Mouse (Mus musculus): ENCODE results near the gene Crtc3. TPM values are rescaled to one million over a fixed set of nuclear protein-coding genes. Genes with fewer than 3 reads are reported as not detected.

Gene Crtc3
- polyA plus RNA-seq, 1 experiment from 2014 or later, result 11.2 TPM

DNA sequence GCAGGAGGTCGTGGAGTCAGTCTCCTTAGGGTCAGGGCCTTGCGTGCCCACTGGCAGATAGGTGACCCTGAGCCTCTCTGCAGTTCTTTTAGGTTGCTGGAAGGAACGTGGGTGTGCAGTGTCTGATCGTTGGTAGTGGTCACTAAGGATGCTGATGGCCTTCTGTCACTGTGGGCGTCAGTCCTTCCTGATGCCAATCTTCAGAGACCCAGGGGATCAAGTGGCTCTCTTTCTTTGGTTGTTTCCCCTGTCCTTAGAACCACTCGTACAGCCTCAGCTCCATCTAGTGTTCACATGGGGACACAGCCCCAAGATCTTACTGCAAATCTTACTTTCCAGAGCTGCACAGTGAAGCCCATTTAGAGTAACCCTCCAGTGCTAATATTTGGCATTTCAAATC lies 104.7 kb downstream of the Crtc3 start:
- peaks cover 31% of the 10 kb centered on the region for H3K4me1 ChIP-seq
- peaks cover 17% of the 10 kb centered on the region for H3K27me3 ChIP-seq (replicated peaks; ENCODE audit: low read depth, poor library complexity, severe bottlenecking)
- DNase-seq (ENCODE audit: low spot score), result peak; percentile 33
- no peak overlapping the region for H3K4me3 ChIP-seq
- H3K36me3 ChIP-seq (replicated peaks), result peaks cover 7% of the 10 kb centered on the region
- H3K27ac ChIP-seq (replicated peaks), result no peak overlapping the region
- 37% methylated on average over 6 of the region's 6 CpGs for WGBS
- no peaks in the 10 kb centered on the region for H3K9me3 ChIP-seq

DNA sequence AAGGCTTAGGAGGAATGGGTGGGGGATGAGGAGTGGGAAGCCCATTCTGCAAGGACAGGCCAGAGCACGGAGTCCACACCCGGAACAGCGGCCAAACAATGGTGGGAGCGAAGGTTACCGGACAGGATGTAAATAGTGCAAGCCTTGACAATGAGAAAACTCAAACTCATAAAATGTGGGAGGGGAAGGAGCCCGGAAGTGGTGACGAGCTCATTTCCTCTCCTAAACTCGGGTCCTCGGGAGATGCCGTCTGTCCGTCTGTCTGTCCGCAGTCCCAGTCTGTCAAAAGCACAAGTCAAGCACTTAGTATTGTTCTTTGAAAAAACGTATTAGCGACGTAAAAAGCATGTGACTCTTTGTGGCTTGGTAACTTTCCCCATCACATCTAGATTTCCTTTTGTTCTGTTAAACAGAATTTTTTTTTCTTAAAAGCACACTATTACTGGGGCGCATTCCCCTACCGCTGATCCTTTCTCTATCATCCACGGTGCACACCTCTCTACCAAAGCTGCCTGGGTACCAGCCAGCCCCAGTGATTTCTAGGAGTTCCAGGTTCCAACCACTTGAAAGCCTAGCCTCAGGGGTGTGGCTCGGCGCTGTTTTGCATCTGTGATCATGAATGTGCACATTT lies 105.7 kb downstream of the Crtc3 start:
- no peak overlapping the region for H3K4me3 ChIP-seq
- peaks cover 17% of the 10 kb centered on the region; the same call in 1 of the 2 replicates for H3K27me3 ChIP-seq (replicated peaks; ENCODE audit: low read depth, poor library complexity, severe bottlenecking)
- H3K4me1 ChIP-seq, result peaks cover 30% of the 10 kb centered on the region
- 76% methylated on average over 20 of the region's 20 CpGs for WGBS
- H3K27ac ChIP-seq (replicated peaks), result no peak overlapping the region
- no peaks in the 10 kb centered on the region for H3K36me3 ChIP-seq (replicated peaks)
- no peaks in the 10 kb centered on the region for H3K9me3 ChIP-seq
- DNase-seq (ENCODE audit: low spot score), result peak; percentile 20

DNA sequence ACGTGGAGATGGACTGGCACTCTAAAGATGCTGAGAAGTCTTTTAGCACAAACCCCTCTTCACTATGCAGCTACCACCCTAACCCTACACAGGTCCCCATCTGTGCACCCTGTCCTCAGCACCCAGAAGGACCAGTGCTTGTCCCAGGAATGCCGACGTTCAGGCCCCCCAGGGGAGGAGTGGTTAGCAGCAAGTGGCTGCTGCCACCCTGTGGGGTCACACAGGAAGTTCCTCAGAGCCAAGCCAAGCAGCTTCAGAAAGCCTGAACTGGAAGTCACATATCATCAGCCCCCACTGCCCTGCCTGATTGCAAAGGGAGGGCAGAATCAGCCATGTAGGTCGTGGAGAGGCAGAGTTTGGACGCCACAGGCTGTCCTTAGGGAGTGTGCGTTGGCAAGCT lies 108.3 kb downstream of the Crtc3 start:
- H3K27me3 ChIP-seq (replicated peaks; ENCODE audit: low read depth, poor library complexity, severe bottlenecking), result peaks cover 6% of the 10 kb centered on the region; the same call in 1 of the 2 replicates
- no peak for DNase-seq (ENCODE audit: low spot score)
- H3K27ac ChIP-seq (replicated peaks), result no peak overlapping the region
- no peak overlapping the region for H3K4me3 ChIP-seq
- no peaks in the 10 kb centered on the region for H3K9me3 ChIP-seq
- WGBS, result 34% methylated on average over 6 of the region's 6 CpGs
- peaks cover 20% of the 10 kb centered on the region for H3K4me1 ChIP-seq
- H3K36me3 ChIP-seq (replicated peaks), result no peaks in the 10 kb centered on the region

DNA sequence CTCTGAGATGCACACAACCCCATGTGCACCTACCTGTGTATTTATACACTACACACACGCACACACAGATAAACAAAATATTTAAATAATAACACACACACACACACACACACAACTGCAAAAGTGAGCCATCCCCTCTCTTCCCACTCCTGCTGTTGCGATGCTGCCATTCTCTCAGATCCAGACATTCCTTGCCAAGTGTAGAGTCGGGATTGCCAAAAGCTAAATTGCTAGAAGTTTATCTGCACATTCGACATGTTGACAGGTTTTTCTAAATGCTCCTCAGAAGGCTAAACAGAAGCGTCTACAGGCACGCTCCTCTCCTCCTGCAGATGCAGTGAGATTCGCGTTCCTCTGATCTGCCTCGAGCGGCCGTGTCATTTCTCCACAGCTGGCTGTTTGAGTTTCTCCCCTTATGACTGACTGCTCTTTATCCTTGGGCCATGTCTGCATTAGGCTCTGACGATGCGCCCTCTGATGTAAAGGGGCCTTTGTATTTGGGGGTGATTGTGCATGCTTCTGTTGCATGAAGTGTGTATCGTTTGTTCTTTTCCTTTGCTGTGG lies 111.2 kb downstream of the Crtc3 start:
- no peak for DNase-seq (ENCODE audit: low spot score)
- no peaks in the 10 kb centered on the region for H3K9me3 ChIP-seq
- WGBS, result 66% methylated on average over 14 of the region's 14 CpGs

DNA sequence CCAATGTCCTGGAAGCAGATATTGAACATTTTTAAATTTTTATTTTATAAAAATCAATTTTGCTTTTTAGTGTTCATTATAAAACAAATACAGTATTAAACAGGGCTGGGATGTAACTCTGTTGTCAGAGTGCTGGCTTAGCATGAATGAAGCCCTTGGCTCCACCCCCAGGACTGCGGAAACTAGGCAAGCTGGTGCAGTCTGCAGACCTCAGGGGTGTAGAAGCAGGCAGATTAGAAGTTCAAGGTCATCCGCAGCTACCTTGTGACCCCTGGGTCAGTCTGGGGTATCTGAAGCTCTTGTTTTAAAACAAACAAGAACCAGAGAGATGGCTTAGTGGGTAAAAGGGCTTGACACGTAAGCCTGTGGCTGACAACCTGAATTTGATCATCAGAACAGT lies 112.1 kb downstream of the Crtc3 start:
- peaks cover 4% of the 10 kb centered on the region for H3K27me3 ChIP-seq (replicated peaks; ENCODE audit: low read depth, poor library complexity, severe bottlenecking)
- no peak overlapping the region for H3K27ac ChIP-seq (replicated peaks)
- 56% methylated on average over 3 of the region's 3 CpGs for WGBS

More for the DNA sequence above, 111.2 kb downstream of the Crtc3 start:
- Histone ChIP-seq H3K36me3 (replicated peaks) (no peaks in the 10 kb centered on the region), H3K4me1 (peaks cover 15% of the 10 kb centered on the region), H3K4me3 (no peak overlapping the region), H3K27ac (replicated peaks) (no peak overlapping the region), H3K27me3 (replicated peaks; ENCODE audit: low read depth, poor library complexity, severe bottlenecking) (peaks cover 4% of the 10 kb centered on the region)

DNA sequence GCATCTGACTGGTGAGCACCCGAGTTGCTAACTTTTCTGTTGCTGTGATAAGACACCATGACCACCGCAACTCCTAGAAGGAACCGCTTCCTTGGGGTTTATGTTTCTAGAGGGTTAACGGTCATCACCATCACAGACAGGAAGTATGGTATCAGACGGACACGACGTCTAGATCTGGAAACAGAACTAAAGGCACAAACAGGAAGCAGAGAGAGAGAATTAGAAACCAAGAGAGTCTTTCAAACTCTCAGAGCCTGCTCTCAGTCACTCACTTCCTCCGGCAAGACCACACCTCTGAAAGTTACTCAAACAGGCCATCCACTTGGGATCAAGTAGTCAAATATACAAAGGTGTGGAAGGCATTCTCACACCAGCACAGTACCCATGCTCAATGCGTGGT lies 112.9 kb downstream of the Crtc3 start:
- Histone ChIP-seq H3K36me3 (replicated peaks) (no peaks in the 10 kb centered on the region), H3K27ac (replicated peaks) (no peak overlapping the region), H3K27me3 (replicated peaks; ENCODE audit: low read depth, poor library complexity, severe bottlenecking) (peaks cover 4% of the 10 kb centered on the region), H3K9me3 (no peaks in the 10 kb centered on the region), H3K4me3 (no peak overlapping the region), H3K4me1 (peaks cover 17% of the 10 kb centered on the region)
- 79% methylated on average over 9 of the region's 9 CpGs for WGBS
- DNase-seq (ENCODE audit: low spot score), result no peak

More for the DNA sequence above, 112.1 kb downstream of the Crtc3 start:
- Histone ChIP-seq H3K36me3 (replicated peaks) (no peaks in the 10 kb centered on the region), H3K4me3 (no peak overlapping the region), H3K4me1 (peaks cover 15% of the 10 kb centered on the region), H3K9me3 (no peaks in the 10 kb centered on the region)
- no peak for DNase-seq (ENCODE audit: low spot score)

DNA sequence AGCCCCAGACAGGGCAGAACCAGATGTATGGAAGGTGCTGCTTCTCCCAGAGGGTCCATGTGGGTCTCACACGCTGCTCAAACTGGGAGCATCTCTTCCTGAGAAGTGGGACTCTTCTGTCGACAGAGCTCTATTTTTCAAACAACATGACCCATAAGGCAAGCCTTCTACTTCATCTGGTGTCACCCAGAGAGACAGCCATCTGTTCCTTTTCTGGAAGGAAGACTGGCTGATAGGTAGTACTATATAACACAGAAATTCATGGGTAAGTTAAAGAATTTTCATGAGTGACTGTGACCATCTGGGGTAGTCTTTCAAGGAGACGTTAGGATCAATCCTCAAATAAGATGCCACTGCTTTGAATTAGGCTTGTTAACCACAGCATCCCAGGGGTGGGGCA lies 115.6 kb downstream of the Crtc3 start:
- H3K27ac ChIP-seq (replicated peaks), result no peak overlapping the region
- no peaks in the 10 kb centered on the region for H3K36me3 ChIP-seq (replicated peaks)
- 66% methylated on average over 3 of the region's 3 CpGs for WGBS
- DNase-seq (ENCODE audit: low spot score), result no peak
- H3K4me1 ChIP-seq, result peaks cover 14% of the 10 kb centered on the region
- peaks cover 4% of the 10 kb centered on the region for H3K27me3 ChIP-seq (replicated peaks; ENCODE audit: low read depth, poor library complexity, severe bottlenecking)
- H3K4me3 ChIP-seq, result no peak overlapping the region
- no peaks in the 10 kb centered on the region for H3K9me3 ChIP-seq

DNA sequence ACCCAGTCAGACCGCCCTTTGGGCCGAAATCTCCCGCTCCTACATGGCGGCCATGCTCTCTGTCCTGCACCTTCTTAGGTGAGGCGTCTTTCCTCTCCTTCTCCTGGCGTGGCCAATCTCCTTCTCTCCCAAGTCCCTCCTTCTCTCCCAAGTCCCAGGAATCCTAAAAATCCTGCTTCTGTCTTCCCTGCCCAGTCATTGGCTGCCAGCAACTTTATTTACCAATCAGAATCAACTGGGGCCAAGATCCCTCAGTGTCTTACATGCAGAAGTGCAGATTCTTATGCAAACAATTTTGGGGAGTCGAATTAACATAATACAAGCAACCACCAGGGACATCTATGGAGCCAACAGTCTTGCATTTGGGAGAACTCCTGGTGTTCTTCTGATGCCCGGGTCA lies 120.7 kb downstream of the Crtc3 start:
- H3K27me3 ChIP-seq (replicated peaks; ENCODE audit: low read depth, poor library complexity, severe bottlenecking), result peaks cover 4% of the 10 kb centered on the region
- H3K36me3 ChIP-seq (replicated peaks), result no peaks in the 10 kb centered on the region
- DNase-seq (ENCODE audit: low spot score), result no peak
- peaks cover 4% of the 10 kb centered on the region; the same call in 1 of the 2 replicates for H3K4me1 ChIP-seq
- no peak overlapping the region for H3K27ac ChIP-seq (replicated peaks)
- WGBS, result 80% methylated on average over 8 of the region's 8 CpGs
- H3K9me3 ChIP-seq, result no peaks in the 10 kb centered on the region
- H3K4me3 ChIP-seq, result no peak overlapping the region

DNA sequence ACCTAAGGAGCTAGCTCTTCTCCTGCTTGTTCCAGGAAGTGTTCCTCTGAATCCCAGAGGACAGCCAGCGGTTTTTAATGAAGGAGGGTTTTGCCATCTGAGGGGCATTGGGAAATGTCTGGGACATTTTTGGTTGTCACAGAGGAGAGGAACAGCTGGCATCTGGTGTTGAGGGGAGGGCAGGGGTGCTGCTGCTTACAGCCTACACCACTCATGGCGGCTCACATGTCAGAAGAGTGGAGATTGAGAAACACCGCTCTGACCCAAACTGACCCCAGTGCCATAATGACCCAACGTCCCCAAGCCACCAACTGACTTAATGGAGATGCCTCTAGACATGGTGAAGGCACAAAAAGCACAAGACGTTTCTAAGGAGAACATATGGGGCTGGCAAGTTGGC lies 126.7 kb downstream of the Crtc3 start:
- Histone ChIP-seq H3K4me3 (no peak overlapping the region), H3K9me3 (no peaks in the 10 kb centered on the region), H3K4me1 (peaks cover 12% of the 10 kb centered on the region), H3K27ac (replicated peaks) (no peak overlapping the region), H3K36me3 (replicated peaks) (no peaks in the 10 kb centered on the region), H3K27me3 (replicated peaks; ENCODE audit: low read depth, poor library complexity, severe bottlenecking) (no peaks in the 10 kb centered on the region)
- no peak for DNase-seq (ENCODE audit: low spot score)
- 73% methylated on average over 5 of the region's 5 CpGs for WGBS

DNA sequence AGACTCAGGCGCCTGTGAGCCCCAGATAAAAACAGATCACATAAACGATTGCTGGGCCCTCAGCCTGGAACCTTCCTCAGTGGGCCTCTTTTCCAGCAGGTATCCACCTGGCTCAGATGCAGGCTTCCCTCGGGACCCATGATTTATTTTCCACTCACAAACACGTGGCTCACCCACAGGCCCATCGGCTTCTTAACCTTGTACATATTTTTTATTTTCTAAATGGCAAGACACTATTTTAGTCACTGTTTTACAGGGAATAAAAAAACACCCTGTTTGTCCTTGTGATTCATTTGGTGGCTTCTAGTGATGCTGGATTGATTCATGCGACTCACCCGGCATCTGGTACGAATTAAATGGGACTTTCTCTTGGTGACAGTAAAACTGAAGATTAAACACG lies 127.4 kb downstream of the Crtc3 start:
- peaks cover 12% of the 10 kb centered on the region for H3K4me1 ChIP-seq
- DNase-seq (ENCODE audit: low spot score), result no peak
- no peaks in the 10 kb centered on the region for H3K9me3 ChIP-seq
- no peaks in the 10 kb centered on the region for H3K27me3 ChIP-seq (replicated peaks; ENCODE audit: low read depth, poor library complexity, severe bottlenecking)
- WGBS, result 76% methylated on average over 9 of the region's 9 CpGs
- H3K4me3 ChIP-seq, result no peak overlapping the region
- no peaks in the 10 kb centered on the region for H3K36me3 ChIP-seq (replicated peaks)
- no peak overlapping the region for H3K27ac ChIP-seq (replicated peaks)

DNA sequence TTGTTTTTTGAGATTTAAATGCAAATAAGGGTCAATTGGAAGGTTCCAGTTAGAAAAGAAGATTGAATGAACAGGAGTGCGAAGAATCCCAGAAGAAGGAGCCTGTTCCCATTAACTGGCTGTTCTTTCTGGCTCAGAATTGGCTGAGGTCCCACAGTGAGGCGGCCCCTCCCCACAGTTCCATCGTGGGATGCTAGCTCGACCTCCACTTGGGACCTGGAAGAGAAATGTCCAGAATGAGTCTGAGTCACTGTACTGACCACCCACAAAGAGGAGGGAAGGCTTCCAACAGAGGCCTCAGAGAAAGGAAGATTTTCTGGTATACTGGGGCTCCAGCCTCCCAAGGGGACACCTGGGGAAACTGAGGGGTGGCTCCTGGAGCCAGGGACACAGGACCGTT lies 130.1 kb downstream of the Crtc3 start:
- 77% methylated on average over 5 of the region's 5 CpGs for WGBS
- H3K4me1 ChIP-seq, result peaks cover 21% of the 10 kb centered on the region
- no peak for DNase-seq (ENCODE audit: low spot score)
- H3K9me3 ChIP-seq, result no peaks in the 10 kb centered on the region
- H3K36me3 ChIP-seq (replicated peaks), result no peaks in the 10 kb centered on the region
- H3K27me3 ChIP-seq (replicated peaks; ENCODE audit: low read depth, poor library complexity, severe bottlenecking), result no peaks in the 10 kb centered on the region
- no peak overlapping the region for H3K27ac ChIP-seq (replicated peaks)
- H3K4me3 ChIP-seq, result no peak overlapping the region

DNA sequence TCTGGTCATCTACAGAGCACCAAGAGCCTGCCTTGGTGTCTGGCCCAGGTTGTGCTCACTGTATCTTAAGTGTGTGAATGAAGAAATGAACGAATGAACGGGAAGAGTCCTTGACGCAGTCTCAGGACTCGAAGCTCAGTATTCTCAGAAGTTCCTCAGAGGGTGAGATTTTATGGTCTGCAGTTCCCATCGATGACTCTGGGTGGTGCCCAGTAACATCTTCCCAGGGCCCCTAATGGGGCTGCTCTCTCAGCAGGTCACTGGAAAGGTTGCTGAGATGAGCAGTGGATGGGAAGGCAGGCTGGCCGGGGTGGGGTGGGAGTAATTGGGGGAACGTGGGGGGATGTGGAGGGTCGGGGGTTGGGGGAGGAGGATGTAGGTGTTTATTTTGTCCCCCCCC lies 130.6 kb downstream of the Crtc3 start:
- WGBS, result 67% methylated on average over 8 of the region's 8 CpGs
- H3K36me3 ChIP-seq (replicated peaks), result no peaks in the 10 kb centered on the region
- no peak overlapping the region for H3K4me3 ChIP-seq
- H3K9me3 ChIP-seq, result no peaks in the 10 kb centered on the region
- no peaks in the 10 kb centered on the region for H3K27me3 ChIP-seq (replicated peaks; ENCODE audit: low read depth, poor library complexity, severe bottlenecking)
- no peak overlapping the region for H3K27ac ChIP-seq (replicated peaks)
- DNase-seq (ENCODE audit: low spot score), result no peak
- H3K4me1 ChIP-seq, result peaks cover 21% of the 10 kb centered on the region

DNA sequence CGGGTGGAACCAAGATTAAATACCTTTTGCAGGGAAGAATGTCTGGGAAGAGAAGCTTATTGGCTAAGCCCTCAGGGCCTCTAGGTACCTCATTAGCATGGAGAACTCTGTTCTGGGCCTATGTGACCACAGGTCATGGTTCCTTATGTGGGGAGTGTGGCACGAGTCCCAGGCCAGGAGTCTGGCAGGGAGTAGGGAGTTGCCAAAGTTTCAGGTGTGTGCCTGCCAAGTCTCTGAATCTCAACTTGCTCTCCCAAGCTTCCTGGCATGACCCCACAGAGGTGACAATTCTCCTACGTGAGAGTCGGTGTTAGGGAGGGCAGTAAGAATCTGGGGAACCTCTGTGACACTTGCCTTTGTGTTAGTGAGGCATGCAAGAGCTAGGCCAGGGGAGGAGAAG lies 131.5 kb downstream of the Crtc3 start:
- WGBS, result 81% methylated on average over 4 of the region's 4 CpGs
- Histone ChIP-seq H3K4me3 (no peak overlapping the region), H3K4me1 (peaks cover 20% of the 10 kb centered on the region), H3K27me3 (replicated peaks; ENCODE audit: low read depth, poor library complexity, severe bottlenecking) (no peaks in the 10 kb centered on the region), H3K9me3 (no peaks in the 10 kb centered on the region), H3K27ac (replicated peaks) (no peak overlapping the region), H3K36me3 (replicated peaks) (no peaks in the 10 kb centered on the region)
- no peak for DNase-seq (ENCODE audit: low spot score)
